ENCODE assay signal across 12 mouse cellular contexts in genomic region chr19:37585210-37585609, GRCm38 (mm10). TPM values are rescaled to one million over a fixed set of nuclear protein-coding genes. Genes with fewer than 3 reads are reported as not detected.
DNase-seq lines count a peak whose midpoint lies in the region; ATAC-seq and TF ChIP-seq lines count a peak whose summit lies in the region.
"Had no signal": no experiment of that assay in that cellular context is flagged by ENCODE, and none has a peak within 500 bp of the region (broad histone marks: within the 10 kb centered on the region; RNA-seq: fewer than 3 reads in every experiment).

No protein-coding gene starts in this region.

- intact Hi-C loops in heart, postnatal 36 days (cut with DNase I) = no loop called here

- no peaks in the 10 kb centered on the region for H3K9me3 ChIP-seq in lung, embryonic 14.5 days (ENCODE audit: low read depth, low read length)
- no peaks in the 10 kb centered on the region for H3K9me3 ChIP-seq in limb, embryonic 14.5 days (ENCODE audit: control insufficient read depth, low read length)
- H3K9me3 ChIP-seq in forebrain, embryonic 11.5 days (ENCODE audit: control insufficient read depth, low read length) = no peaks in the 10 kb centered on the region
- H3K9me3 ChIP-seq: forebrain, embryonic 12.5 days; hindbrain, embryonic 10.5 days had no signal

- WGBS in lung, embryonic 14.5 days = 19% methylated on average over 14 of the region's 14 CpGs
- 7% methylated on average over 14 of the region's 14 CpGs for WGBS in limb, embryonic 14.5 days
- WGBS in forebrain, embryonic 11.5 days = 69% methylated on average over 14 of the region's 14 CpGs

- no peaks in the 10 kb centered on the region for H3K27me3 ChIP-seq in lung, embryonic 14.5 days (ENCODE audit: insufficient read depth, low read length)
- no peaks in the 10 kb centered on the region for H3K27me3 ChIP-seq in limb, embryonic 14.5 days (ENCODE audit: control insufficient read depth, insufficient read depth, low read length)
- H3K27me3 ChIP-seq in forebrain, embryonic 11.5 days (ENCODE audit: control insufficient read depth, insufficient read depth, low read length) = no peaks in the 10 kb centered on the region
- H3K27me3 ChIP-seq: forebrain, embryonic 12.5 days had no signal

- peak; percentile 83 for DNase-seq in heart, adult 11 months
- DNase-seq in heart, postnatal 36 days = no peak
- DNase-seq in lung, embryonic 14.5 days = peak; percentile 67
- no peak for DNase-seq in lung, postnatal 4 days
- peak; percentile 32 for DNase-seq in embryo, embryonic 10.5 days (ENCODE audit: low spot score)
- DNase-seq in limb, embryonic 14.5 days (ENCODE audit: low spot score) = peak; percentile 22
- no peak for DNase-seq in forebrain, embryonic 11.5 days (ENCODE audit: low spot score)
- no peak for DNase-seq in cerebellum, adult 11-12 months
- DNase-seq: gastrocnemius, adult 2 months; thymus, postnatal 25 days had no signal

- no peak overlapping the region for H3K4me3 ChIP-seq in lung, embryonic 14.5 days (ENCODE audit: low read depth, low read length)
- H3K4me3 ChIP-seq in limb, embryonic 14.5 days (replicated peaks; ENCODE audit: low read length) = 0 out of 2 replicates have a peak overlapping the region, but pooled peaks have one; percentile 3
- no peak overlapping the region for H3K4me3 ChIP-seq in forebrain, embryonic 11.5 days (ENCODE audit: low read depth, low read length)
- H3K4me3 ChIP-seq: forebrain, embryonic 12.5 days; gastrocnemius, adult 2 months; hindbrain, embryonic 10.5 days had no signal

- no peaks in the 10 kb centered on the region for H3K36me3 ChIP-seq in lung, embryonic 14.5 days (ENCODE audit: insufficient read depth)
- H3K36me3 ChIP-seq in limb, embryonic 14.5 days (ENCODE audit: control insufficient read depth, insufficient read depth, low read length) = no peaks in the 10 kb centered on the region
- no peaks in the 10 kb centered on the region for H3K36me3 ChIP-seq in forebrain, embryonic 11.5 days (ENCODE audit: control insufficient read depth, insufficient read depth, low read length)
- H3K36me3 ChIP-seq: forebrain, embryonic 12.5 days; hindbrain, embryonic 10.5 days had no signal

- peak overlapping the region; percentile 30 for H3K4me2 ChIP-seq in lung, embryonic 14.5 days
- H3K4me2 ChIP-seq in limb, embryonic 14.5 days (replicated peaks; ENCODE audit: low read depth, low read length, severe bottlenecking) = peak overlapping the region; percentile 18; the same call in 1 of the 2 replicates
- no peak overlapping the region for H3K4me2 ChIP-seq in forebrain, embryonic 11.5 days (ENCODE audit: low read depth, low read length, severe bottlenecking)
- H3K4me2 ChIP-seq: forebrain, embryonic 12.5 days had no signal

- H3K27ac ChIP-seq in lung, embryonic 14.5 days (ENCODE audit: low read depth) = no peak overlapping the region
- no peak overlapping the region for H3K27ac ChIP-seq in limb, embryonic 14.5 days (replicated peaks; ENCODE audit: low read depth, low read length)
- no peak overlapping the region for H3K27ac ChIP-seq in forebrain, embryonic 11.5 days (ENCODE audit: low read depth, low read length)
- H3K27ac ChIP-seq: forebrain, embryonic 12.5 days; gastrocnemius, adult 2 months; hindbrain, embryonic 10.5 days had no signal

- TF ChIP-seq POLR2A in limb, embryonic 14.5 days (IDR thresholded peaks at IDR 0.05; ENCODE audit: borderline replicate concordance, extremely low read depth, insufficient read depth, insufficient read length) = no peak

- peak; percentile 80 for ATAC-seq in lung, embryonic 14.5 days (ENCODE audit: insufficient read depth)
- ATAC-seq in limb, embryonic 14.5 days (ENCODE audit: low FRiP score, low read depth) = peak; percentile 47; the same call in 1 of the 2 replicates
- ATAC-seq in forebrain, embryonic 11.5 days (replicated peaks; ENCODE audit: low FRiP score) = no peak

- no peak for TF ChIP-seq CTCF in lung, embryonic 14.5 days (IDR thresholded peaks at IDR 0.05; ENCODE audit: low read depth)

- H3K9ac ChIP-seq in lung, embryonic 14.5 days = no peak overlapping the region
- no peak overlapping the region for H3K9ac ChIP-seq in limb, embryonic 14.5 days (ENCODE audit: low read depth, low read length, severe bottlenecking)
- no peak overlapping the region for H3K9ac ChIP-seq in forebrain, embryonic 11.5 days (ENCODE audit: low read length)
- H3K9ac ChIP-seq: forebrain, embryonic 12.5 days had no signal

- peaks cover 3% of the 10 kb centered on the region; the same call in 1 of the 2 replicates for H3K4me1 ChIP-seq in lung, embryonic 14.5 days (ENCODE audit: insufficient read depth)
- peaks cover 9% of the 10 kb centered on the region for H3K4me1 ChIP-seq in limb, embryonic 14.5 days (ENCODE audit: control insufficient read depth, insufficient read depth, low read length)
- H3K4me1 ChIP-seq in forebrain, embryonic 11.5 days (replicated peaks; ENCODE audit: control insufficient read depth, insufficient read depth, low read length) = no peaks in the 10 kb centered on the region
- H3K4me1 ChIP-seq: hindbrain, embryonic 10.5 days had no signal

RNA-seq across cellular contexts. Expression of gene Exoc6, which starts 35.0 kb away (rescaled TPM):
- total RNA-seq in heart, postnatal 36 days (2021) = 10 to 100 TPM; 32.6 to 32.9 TPM
- polyA plus RNA-seq in lung, embryonic 14.5 days (2014; fragmentation: Nextera tagmentation; extraction: Ambion mirVana) = 11.6 and 13.2 TPM in 2 replicates
- 4.4 and 5.3 TPM in 2 replicates for polyA plus RNA-seq in limb, embryonic 14.5 days (2012; rRNA removed)
- polyA plus RNA-seq in limb, embryonic 14.5 days (2014; fragmentation: Nextera tagmentation; extraction: Ambion mirVana) = 8.8 and 9.0 TPM in 2 replicates
- 9.1 and 10.2 TPM in 2 replicates for polyA plus RNA-seq in forebrain, embryonic 11.5 days (2014; fragmentation: Nextera tagmentation; extraction: Ambion mirVana)

Comparison
In these comparisons a context has a peak if more than half of its experiments do, and no peak if none do; other contexts are left out.
1. DNase-seq: peak in heart, adult 11 months (single experiment), lung, embryonic 14.5 days (single experiment), embryo, embryonic 10.5 days (single experiment) and limb, embryonic 14.5 days (single experiment); none in heart, postnatal 36 days (0 of 2), lung, postnatal 4 days (0 of 2), forebrain, embryonic 11.5 days (single experiment) and cerebellum, adult 11-12 months (single experiment).